Mouse (Mus musculus) kidney, postnatal 10 days (tissue): ENCODE measurements around the gene Decr2.
A peak's percentile ranks its signal among the peaks of the same experiment; 100 is the strongest.
"Not testable (repeated sequence)": the region's sequence is repeated elsewhere in the genome, so short reads cannot be mapped to it uniquely, and the experiment has no call there.

ENCODE experiments used
- DNase-seq: peaks from one replicate; pipeline ENCODE4 v3.0.0; 2021; ENCODE audit warnings: mixed read lengths

Decr2 gene

GRCm38 (mm10) chr17:26057787-26058567 lies 32.2 kb downstream of the Decr2 start:
- no peak for DNase-seq

DNA sequence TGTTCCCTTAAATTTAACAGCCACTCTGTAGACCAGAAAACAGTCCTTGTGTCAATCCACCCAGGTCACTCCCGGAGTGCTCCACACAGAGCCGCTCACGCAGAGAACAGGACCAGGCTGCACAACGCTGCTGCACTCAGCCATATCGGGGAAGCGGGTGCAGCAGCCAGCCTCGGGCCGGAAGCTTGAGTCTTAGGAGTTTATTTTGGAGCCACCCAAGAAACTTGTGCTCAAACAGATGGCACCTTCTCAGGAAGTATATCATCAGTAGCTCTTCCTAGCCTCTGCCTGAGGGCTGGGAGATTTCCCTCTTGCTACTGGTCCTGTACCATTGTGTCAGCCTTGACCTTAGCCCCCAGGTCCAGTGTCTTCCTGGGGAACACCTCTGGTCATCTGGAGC lies 32.9 kb downstream of the Decr2 start:
- no peak for DNase-seq

- peak; percentile 49 for DNase-seq
These were observed 35.0 kb downstream of the Decr2 start for GRCm38 (mm10) chr17:26055164-26055563.

- DNase-seq, result peak; percentile 53
These were observed 35.8 kb downstream of the Decr2 start for GRCm38 (mm10) chr17:26054133-26054845.

GRCm38 (mm10) chr17:26052706-26053105 lies 37.4 kb downstream of the Decr2 start:
- no peak for DNase-seq

DNA sequence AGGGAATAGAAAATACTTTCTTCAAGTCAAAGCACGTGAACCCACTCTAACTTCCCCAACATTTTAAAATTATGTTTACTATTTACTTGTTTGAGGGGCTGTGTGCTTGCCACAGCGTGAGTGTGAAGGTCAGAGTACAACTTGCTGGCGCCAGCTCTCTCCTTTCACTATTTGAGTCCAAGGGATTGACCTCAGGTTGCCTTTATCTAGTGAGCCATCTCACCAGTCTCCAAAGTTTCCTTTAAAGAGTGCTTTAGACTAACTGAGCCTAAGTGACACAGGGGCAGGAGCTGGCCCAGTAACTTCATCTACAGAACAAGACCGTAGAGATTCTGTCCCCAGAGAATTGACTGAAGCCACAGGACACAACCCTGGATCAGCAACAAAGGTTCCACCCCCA lies 38.1 kb downstream of the Decr2 start:
- no peak for DNase-seq

- no peak for DNase-seq
These were observed 42.0 kb downstream of the Decr2 start for GRCm38 (mm10) chr17:26048118-26048517.

GRCm38 (mm10) chr17:26046253-26046997 lies 43.7 kb downstream of the Decr2 start:
- DNase-seq, result no peak

- DNase-seq, result no peak
These were observed 44.9 kb downstream of the Decr2 start for GRCm38 (mm10) chr17:26045285-26045684.

DNA sequence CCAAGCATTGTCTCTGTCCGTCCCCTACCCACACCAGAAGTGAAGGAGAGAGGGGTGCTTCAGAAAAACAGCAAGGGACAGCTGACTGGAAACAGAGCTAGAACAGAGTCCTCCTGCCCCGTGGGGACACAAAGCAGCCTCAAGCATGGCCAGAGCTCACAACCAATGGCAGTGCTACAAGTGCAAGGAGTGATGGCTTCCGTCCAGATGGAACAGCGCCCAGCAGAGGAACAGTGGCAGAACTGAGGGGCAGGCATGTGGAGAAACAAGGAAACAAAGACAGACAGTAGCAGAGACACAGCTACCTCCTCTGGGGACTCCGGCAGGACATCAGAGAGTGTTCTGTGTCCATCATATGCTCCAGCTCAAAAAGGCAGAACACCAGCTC lies 46.9 kb downstream of the Decr2 start:
- DNase-seq, result peak; percentile 83

DNA sequence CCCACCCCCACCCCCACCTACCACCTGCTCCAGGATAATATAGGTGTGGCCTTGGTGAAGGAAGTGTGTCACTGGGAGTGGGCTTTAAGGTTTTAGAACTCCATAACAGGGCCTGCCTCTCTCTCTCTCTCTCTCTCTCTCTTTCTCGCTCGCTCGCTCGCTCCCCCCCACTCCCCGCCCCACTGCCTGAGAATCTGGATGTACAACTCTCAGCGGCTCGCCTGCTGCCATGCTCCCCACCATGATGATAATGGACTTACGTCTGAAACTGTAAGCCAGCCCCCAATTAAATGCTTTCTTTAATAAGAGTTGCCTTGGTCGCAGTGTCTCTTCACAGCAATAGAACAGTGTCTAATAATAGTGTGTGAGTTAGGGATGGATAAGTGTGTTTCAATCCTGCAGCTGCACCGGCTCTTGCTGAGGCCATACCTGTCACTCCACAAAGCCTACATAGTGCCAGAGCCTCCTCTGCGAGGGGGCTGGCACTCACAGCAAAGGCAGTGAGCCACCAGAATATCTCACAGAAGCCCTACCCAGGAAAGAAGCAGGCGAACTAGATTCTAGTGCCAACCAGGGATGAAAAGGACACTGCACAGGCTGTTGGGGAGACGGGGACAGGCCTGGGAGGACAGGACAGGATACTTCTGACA lies 47.4 kb downstream of the Decr2 start:
- no peak for DNase-seq

- peak; percentile 79 for DNase-seq
These were observed 48.9 kb downstream of the Decr2 start for GRCm38 (mm10) chr17:26041111-26041802.

DNA sequence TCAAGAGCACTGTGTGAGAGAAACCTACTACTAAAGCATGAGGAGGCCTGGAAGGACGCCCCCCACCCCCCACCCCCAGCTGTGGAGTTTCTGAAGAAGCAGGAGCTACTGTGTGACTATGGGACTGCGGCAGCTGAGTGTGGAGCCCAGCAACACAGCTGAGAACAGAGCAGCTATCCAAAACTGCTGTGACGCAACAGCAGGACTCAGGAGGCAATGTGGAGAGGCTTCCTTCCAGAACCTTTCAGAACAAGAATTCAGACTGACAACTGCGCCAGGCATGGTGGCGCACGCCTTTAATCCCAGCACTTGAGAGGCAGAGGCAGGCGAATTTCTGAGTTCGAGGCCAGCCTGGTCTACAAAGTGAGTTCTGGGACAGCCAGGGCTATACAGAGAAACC lies 49.4 kb downstream of the Decr2 start:
- DNase-seq, result not testable (repeated sequence)

GRCm38 (mm10) chr17:26032037-26032436 lies 58.1 kb downstream of the Decr2 start:
- no peak for DNase-seq

- DNase-seq, result no peak
These were observed 58.6 kb downstream of the Decr2 start for GRCm38 (mm10) chr17:26031583-26031982.
